Mouse (Mus musculus) spleen, adult 2 months (tissue): ENCODE data around the gene 1700024P04Rik. TPM values are rescaled to one million over a fixed set of nuclear protein-coding genes. Genes with fewer than 3 reads are reported as not detected.
"Not testable (repeated sequence)": the region's sequence is repeated elsewhere in the genome, so short reads cannot be mapped to it uniquely, and the experiment has no call there.

Experiments used
- DNase-seq, 2 experiments: peaks; one replicate each; pipeline versions ENCODE4 v3.0.0 to v3.0.0-alpha.2; 2012 to 2021; ENCODE audit warnings: low spot score in 2 of 2, low read depth in 1 of 2
- H3K27ac ChIP-seq: fragments of 200-500 bp; 2 replicates; pipeline ENCODE4 v1.5.1; 2012; ENCODE audit warnings: low read length, inconsistent platforms; ENCODE audit not compliant: insufficient read depth
- H3K27me3 ChIP-seq: fragments of 200-500 bp; 2 replicates; pipeline ENCODE4 v1.6.1; 2012; ENCODE audit warnings: mild to moderate bottlenecking, moderate library complexity, low read length, inconsistent platforms; ENCODE audit not compliant: control insufficient read depth, insufficient read depth
- H3K36me3 ChIP-seq: fragments of 200-500 bp; 2 replicates; pipeline ENCODE4 v1.6.1; 2012; ENCODE audit warnings: mild to moderate bottlenecking, low read length, inconsistent platforms; ENCODE audit not compliant: control insufficient read depth, insufficient read depth
- H3K4me1 ChIP-seq: fragments of 200-500 bp; 2 replicates; pipeline ENCODE4 v1.6.1; 2011; ENCODE audit warnings: inconsistent platforms; ENCODE audit not compliant: control insufficient read depth, insufficient read depth, insufficient read length
- H3K4me3 ChIP-seq: fragments of 200-500 bp; 2 replicates; pipeline ENCODE4 v1.5.1; 2011; ENCODE audit warnings: mild to moderate bottlenecking, inconsistent platforms; ENCODE audit not compliant: insufficient read depth, insufficient read length; ENCODE audit errors: extremely low read depth
- CTCF ChIP-seq: fragments of 200-500 bp; IDR thresholded peaks from 2 replicates; pipeline ENCODE4 v1.5.1; 2011; ENCODE audit warnings: mild to moderate bottlenecking, inconsistent platforms; ENCODE audit not compliant: insufficient read depth, insufficient read length, insufficient replicate concordance; ENCODE audit errors: extremely low read depth
- POLR2A ChIP-seq: fragments of 200-500 bp; IDR thresholded peaks from 2 replicates; pipeline ENCODE4 v1.6.1; 2011; ENCODE audit warnings: low read depth, low read length, inconsistent platforms
- WGBS: fragments of 180-500 bp; shearing (Covaris S2); methylation state at CpG from one replicate; pipeline ENCODE4 v1.1.7; 2018; 5-methylcytosine and 5-hydroxymethylcytosine counted together
- polyA plus RNA-seq: library from polyadenylated mRNA; depleted of rRNA; stranded (reverse); fragments of >200 nt; gene quantifications from 2 replicates; pipeline ENCODE4 v1.2.3, GENCODE M21; 2012

The 1700024P04Rik gene
- polyA plus RNA-seq, 1 experiment: not detected

GRCm38 (mm10) chr13:98997025-98997424 is 12.7 kb upstream of the 1700024P04Rik start:
- H3K36me3 ChIP-seq: no peaks in the 10 kb centered on the region
- H3K4me1 ChIP-seq: no peaks in the 10 kb centered on the region; the same call in 1 of the 2 replicates
- no peak for TF ChIP-seq CTCF
- TF ChIP-seq POLR2A: no peak
- no peak overlapping the region for H3K4me3 ChIP-seq
- H3K27ac ChIP-seq: no peak overlapping the region
- 11% methylated on average over 5 of the region's 5 CpGs for WGBS
- no peak for DNase-seq
- no peaks in the 10 kb centered on the region for H3K27me3 ChIP-seq

- H3K27ac ChIP-seq: no peak overlapping the region
- TF ChIP-seq CTCF: no peak
- no peak for TF ChIP-seq POLR2A
- 89% methylated on average over 4 of the region's 4 CpGs for WGBS
- no peak overlapping the region for H3K4me3 ChIP-seq
- DNase-seq: no peak
- H3K27me3 ChIP-seq: no peaks in the 10 kb centered on the region
- H3K4me1 ChIP-seq: no peaks in the 10 kb centered on the region
- H3K36me3 ChIP-seq: no peaks in the 10 kb centered on the region
These were observed 7.1 kb downstream of the 1700024P04Rik start for GRCm38 (mm10) chr13:98977070-98977785.

- not testable (repeated sequence) for H3K27ac ChIP-seq, H3K4me3 ChIP-seq, DNase-seq, H3K4me1 ChIP-seq, H3K36me3 ChIP-seq, H3K27me3 ChIP-seq
- WGBS: 81% methylated on average over 3 of the region's 3 CpGs
These were observed 8.3 kb downstream of the 1700024P04Rik start for GRCm38 (mm10) chr13:98976022-98976421.

- Histone ChIP-seq H3K27me3 (no peaks in the 10 kb centered on the region), H3K27ac (no peak overlapping the region), H3K4me3 (no peak overlapping the region), H3K36me3 (no peaks in the 10 kb centered on the region), H3K4me1 (peaks cover 4% of the 10 kb centered on the region; the same call in 1 of the 2 replicates)
- TF ChIP-seq CTCF: no peak
- no peak for TF ChIP-seq POLR2A
- DNase-seq: no peak
- 89% methylated on average over 3 of the region's 3 CpGs for whole genome bisulfite sequencing
These were observed 12.3 kb downstream of the 1700024P04Rik start for GRCm38 (mm10) chr13:98972090-98972489.

- Histone ChIP-seq H3K36me3 (no peaks in the 10 kb centered on the region), H3K27me3 (no peaks in the 10 kb centered on the region), H3K27ac (no peak overlapping the region), H3K4me1 (peaks cover 4% of the 10 kb centered on the region; the same call in 1 of the 2 replicates), H3K4me3 (no peak overlapping the region)
- no peak for DNase-seq
- TF ChIP-seq POLR2A: no peak
- no peak for TF ChIP-seq CTCF
- WGBS: 89% methylated on average over 5 of the region's 5 CpGs
These were observed 12.7 kb downstream of the 1700024P04Rik start for GRCm38 (mm10) chr13:98971641-98972040.

- TF ChIP-seq POLR2A (no peak), CTCF (no peak)
These were observed 15.8 kb downstream of the 1700024P04Rik start for GRCm38 (mm10) chr13:98968517-98968916.

GRCm38 (mm10) chr13:98967942-98968341 is 16.4 kb downstream of the 1700024P04Rik start:
- Histone ChIP-seq H3K4me3 (no peak overlapping the region), H3K36me3 (no peaks in the 10 kb centered on the region)
- no peak for TF ChIP-seq CTCF
- TF ChIP-seq POLR2A: no peak

More at GRCm38 (mm10) chr13:98968517-98968916, 15.8 kb downstream of the 1700024P04Rik start:
- Histone ChIP-seq H3K36me3 (no peaks in the 10 kb centered on the region), H3K4me1 (peaks cover 4% of the 10 kb centered on the region; the same call in 1 of the 2 replicates), H3K27ac (no peak overlapping the region), H3K27me3 (no peaks in the 10 kb centered on the region), H3K4me3 (no peak overlapping the region)
- DNase-seq: no peak
- WGBS: 29% methylated on average over 4 of the region's 4 CpGs

More at GRCm38 (mm10) chr13:98967942-98968341, 16.4 kb downstream of the 1700024P04Rik start:
- DNase-seq: no peak
- no peaks in the 10 kb centered on the region for H3K27me3 ChIP-seq
- peaks cover 4% of the 10 kb centered on the region; the same call in 1 of the 2 replicates for H3K4me1 ChIP-seq
- no peak overlapping the region for H3K27ac ChIP-seq
- WGBS: 46% methylated on average over 6 of the region's 6 CpGs
